Mouse (Mus musculus) ES-E14 (cell line): Measurements from ENCODE around the gene Tnmd. TPM values are rescaled to one million over a fixed set of nuclear protein-coding genes. Genes with fewer than 3 reads are reported as not detected.

Experiments used
- DNase-seq: peaks from one replicate; pipeline ENCODE4 v3.0.0-alpha.2; 2013; ENCODE audit warnings: low read depth, low spot score
- H3K27ac ChIP-seq: 2 replicates; pipeline ENCODE4 v1.5.1; 2012; ENCODE audit warnings: low read depth, mild to moderate bottlenecking, low read length, moderate library complexity, mixed read lengths; ENCODE audit not compliant: poor library complexity, insufficient read depth, severe bottlenecking
- H3K36me3 ChIP-seq: 2 replicates; pipeline ENCODE4 v1.6.1; 2012; ENCODE audit warnings: mild to moderate bottlenecking, low read length, moderate library complexity, mixed read lengths; ENCODE audit not compliant: control insufficient read depth, poor library complexity, insufficient read depth, severe bottlenecking
- H3K4me1 ChIP-seq, 2 experiments: fragments of 150-350 bp in 1 of 2; sonication (generic) in 1 of 2; 2 replicates each; pipeline ENCODE4 v1.6.1; 2012; ENCODE audit warnings: low read length in 2 of 2, mild to moderate bottlenecking in 1 of 2, mixed read lengths in 1 of 2; ENCODE audit not compliant: control insufficient read depth in 2 of 2, insufficient read depth in 2 of 2, poor library complexity in 1 of 2
- H3K4me3 ChIP-seq, 2 experiments: fragments of 150-350 bp in 1 of 2; sonication (generic) in 1 of 2; 2 replicates each; pipeline ENCODE4 v1.5.1; 2012; ENCODE audit warnings: low read length in 2 of 2, low read depth in 1 of 2, mild to moderate bottlenecking in 1 of 2, mixed read lengths in 1 of 2; ENCODE audit not compliant: insufficient read depth in 1 of 2, poor library complexity in 1 of 2, severe bottlenecking in 1 of 2
- H3K9ac ChIP-seq: 2 replicates; pipeline ENCODE4 v1.6.1; 2012; ENCODE audit warnings: low read depth, mild to moderate bottlenecking, low read length, mixed read lengths; ENCODE audit not compliant: poor library complexity, insufficient read depth, severe bottlenecking
- H3K9me3 ChIP-seq: fragments of 150-350 bp; sonication (generic); 2 replicates; pipeline ENCODE4 v1.6.1; 2012; ENCODE audit warnings: low read depth, mild to moderate bottlenecking, low read length; ENCODE audit not compliant: control insufficient read depth, insufficient read depth
- CHD2 ChIP-seq: IDR thresholded peaks from 2 replicates; pipeline ENCODE4 v1.6.1; 2014; ENCODE audit warnings: mild to moderate bottlenecking, low read depth, low read length, inconsistent platforms
- HCFC1 ChIP-seq: IDR thresholded peaks from 2 replicates; pipeline ENCODE4 v1.6.1; 2012; ENCODE audit warnings: low read length, inconsistent platforms, borderline replicate concordance; ENCODE audit not compliant: insufficient read depth
- MAFK ChIP-seq: IDR thresholded peaks from 2 replicates; pipeline ENCODE4 v1.6.1; 2014; ENCODE audit warnings: mild to moderate bottlenecking, low read depth, low read length, inconsistent platforms; ENCODE audit not compliant: insufficient read depth
- ZC3H11A ChIP-seq: IDR thresholded peaks from 2 replicates; pipeline ENCODE4 v1.6.1; 2012; ENCODE audit warnings: low read depth, mild to moderate bottlenecking, inconsistent platforms, low read length, borderline replicate concordance
- ZNF384 ChIP-seq: IDR thresholded peaks from 2 replicates; pipeline ENCODE4 v1.6.1; 2012; ENCODE audit warnings: low read depth, low read length, inconsistent platforms
- in situ Hi-C, 2 experiments: fragments of 600-800 bp; cut with MboI; formaldehyde crosslinking; loops; one replicate each; pipeline ENCODE4 v1.15.1; 2025; ENCODE audit warnings: low sequenced_read_pairs in 2 of 2, inconsistent platforms in 1 of 2; ENCODE audit not compliant: unreplicated experiment in 2 of 2
- total RNA-seq: library from RNA; depleted of rRNA; stranded (reverse); fragments of 300-350 nt; gene quantifications from 2 replicates; pipeline ENCODE4 v1.2.3, GENCODE M21; 2012

The Tnmd gene
- total RNA-seq, 1 experiment = not detected

- peak; percentile 40 for DNase-seq
- TF ChIP-seq ZNF384 (no peak), HCFC1 (no peak), MAFK (no peak), CHD2 (no peak)
- H3K9ac ChIP-seq = peak within 1 kb of the TSS; percentile 59
- H3K27ac ChIP-seq = no peak within 1 kb of the TSS
- in situ Hi-C loops = no loop called here
- H3K4me1 ChIP-seq = no peaks in the 10 kb centered on the region
- H3K9me3 ChIP-seq = no peaks in the 10 kb centered on the region
- no peaks in the 10 kb centered on the region for H3K36me3 ChIP-seq
- peak within 1 kb of the TSS; percentile 68 to 72 for H3K4me3 ChIP-seq
Observed at GRCm38 (mm10) chrX:133898014-133898542, 47.3 kb downstream of the Tnmd start, which contains the start of gene Tspan6. TSS of gene Tspan6 (minus strand) at chrX:133898429.

- in situ Hi-C loops = no loop called here
- no peaks in the 10 kb centered on the region for H3K4me1 ChIP-seq
- no peak within 1 kb of the TSS for H3K4me3 ChIP-seq
- no peak for DNase-seq
- H3K27ac ChIP-seq = no peak within 1 kb of the TSS
- H3K9me3 ChIP-seq = no peaks in the 10 kb centered on the region
- no peaks in the 10 kb centered on the region for H3K36me3 ChIP-seq
- no peak within 1 kb of the TSS for H3K9ac ChIP-seq
- TF ChIP-seq MAFK (no peak), ZNF384 (no peak), HCFC1 (no peak), ZC3H11A (no peak), CHD2 (no peak)
Observed at GRCm38 (mm10) chrX:133908261-133908660, 57.5 kb downstream of the Tnmd start, which contains the start of gene Srpx2. TSS of gene Srpx2 (plus strand) at chrX:133908426.

GRCm38 (mm10) chrX:133911397-133912103 lies 60.8 kb downstream of the Tnmd start:
- TF ChIP-seq ZNF384 (no peak), MAFK (no peak), CHD2 (no peak), ZC3H11A (no peak), HCFC1 (no peak)
- Histone ChIP-seq H3K9ac (no peak overlapping the region), H3K4me1 (no peaks in the 10 kb centered on the region), H3K9me3 (no peaks in the 10 kb centered on the region), H3K27ac (no peak overlapping the region), H3K4me3 (no peak overlapping the region), H3K36me3 (no peaks in the 10 kb centered on the region)
- in situ Hi-C loops = no loop called here
- DNase-seq = no peak

- in situ Hi-C loops = no loop called here
- Histone ChIP-seq H3K9me3 (no peaks in the 10 kb centered on the region), H3K27ac (no peak overlapping the region), H3K36me3 (no peaks in the 10 kb centered on the region), H3K4me3 (no peak overlapping the region), H3K9ac (no peak overlapping the region), H3K4me1 (no peaks in the 10 kb centered on the region)
- no peak for TF ChIP-seq MAFK
- no peak for TF ChIP-seq ZNF384
- TF ChIP-seq CHD2 = no peak
- no peak for TF ChIP-seq ZC3H11A
- TF ChIP-seq HCFC1 = no peak
- DNase-seq = no peak
Observed at GRCm38 (mm10) chrX:133913006-133913405, 62.2 kb downstream of the Tnmd start.
